Mouse (Mus musculus): ENCODE data around the gene Hrh1. TPM values are rescaled to one million over a fixed set of nuclear protein-coding genes. Genes with fewer than 3 reads are reported as not detected.

The Hrh1 gene
- total RNA-seq (2021) = 1 to 10 TPM; 5.1 to 6.0 TPM
- long read RNA-seq, partial matches to known transcripts = 0 of 7 reads
- long read RNA-seq, other reads (novel, unspliced or antisense) = 3 of 7 reads

- peak in 1 of 2 experiments; percentile 41 for DNase-seq (ENCODE audit: low spot score in 2 of 2)
Measured at GRCm38 (mm10) chr6:114397691-114398217, at the start of gene Hrh1. Hrh1 (plus strand) TSS chr6:114397936.

GRCm38 (mm10) chr6:114354635-114355034, 43.1 kb upstream of the Hrh1 start:
- peak in 1 of 2 experiments; percentile 28 for DNase-seq (ENCODE audit: low spot score in 2 of 2)

DNA sequence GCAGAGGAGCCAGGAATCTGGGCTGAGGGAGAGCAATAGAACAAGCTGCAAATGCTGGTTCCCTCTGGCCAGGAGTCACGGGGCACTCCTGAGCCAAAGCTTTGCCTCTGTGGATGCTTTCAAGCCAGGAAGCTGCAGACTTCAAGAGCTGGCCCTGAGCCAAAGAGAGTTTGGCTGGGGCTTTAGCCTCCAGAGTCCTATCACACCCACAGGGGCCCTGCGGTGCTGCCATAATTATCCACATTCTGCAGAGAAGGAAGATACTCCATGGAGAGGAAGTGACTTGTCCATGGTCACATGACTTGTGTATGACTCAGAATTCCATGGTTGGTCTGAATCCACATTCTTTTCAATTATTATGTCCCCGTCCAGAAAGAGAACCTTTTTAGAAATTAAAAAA, 39.6 kb upstream of the Hrh1 start:
- DNase-seq (ENCODE audit: low spot score in 2 of 2) = no peak

DNA sequence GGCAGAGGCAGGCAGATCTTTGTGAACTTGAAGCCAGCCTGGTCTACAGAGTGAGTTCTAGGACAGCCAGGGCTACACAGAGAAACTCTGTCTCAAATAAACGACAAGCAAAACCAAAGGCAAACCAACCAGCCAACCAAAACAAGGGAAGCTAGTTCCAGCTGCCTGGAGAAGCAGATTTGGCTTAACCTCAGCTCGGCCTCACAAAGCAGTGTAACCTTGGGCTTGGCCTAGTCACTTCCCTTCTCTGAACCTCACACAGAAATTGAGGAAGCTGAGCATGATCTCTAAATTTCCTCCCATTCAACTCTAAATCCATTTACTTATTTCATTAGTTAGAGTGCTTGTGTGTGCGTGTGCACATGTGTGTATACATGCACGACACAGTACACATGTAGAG, 35.4 kb upstream of the Hrh1 start:
- no peak for DNase-seq (ENCODE audit: low spot score in 2 of 2)

DNA sequence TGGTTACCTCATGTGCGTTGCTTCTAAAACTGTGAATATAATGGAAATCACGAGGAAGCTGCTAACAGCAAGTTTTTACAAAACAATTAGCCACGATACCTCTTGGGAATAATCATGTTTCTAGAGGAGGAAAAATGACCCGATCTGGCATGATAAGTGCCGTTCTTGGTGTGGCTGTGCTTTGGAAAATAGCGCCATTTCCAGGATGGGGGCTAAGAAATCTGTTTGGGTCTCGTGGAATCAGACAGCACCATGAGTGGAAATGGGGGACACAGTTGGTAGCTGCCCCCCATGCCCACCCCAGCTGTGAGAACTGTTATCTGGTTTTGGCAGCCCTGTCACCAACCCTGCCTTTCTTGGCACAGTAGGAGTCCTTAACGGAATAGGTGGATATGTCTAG, 34.0 kb upstream of the Hrh1 start:
- no peak for DNase-seq (ENCODE audit: low spot score in 2 of 2)

DNA sequence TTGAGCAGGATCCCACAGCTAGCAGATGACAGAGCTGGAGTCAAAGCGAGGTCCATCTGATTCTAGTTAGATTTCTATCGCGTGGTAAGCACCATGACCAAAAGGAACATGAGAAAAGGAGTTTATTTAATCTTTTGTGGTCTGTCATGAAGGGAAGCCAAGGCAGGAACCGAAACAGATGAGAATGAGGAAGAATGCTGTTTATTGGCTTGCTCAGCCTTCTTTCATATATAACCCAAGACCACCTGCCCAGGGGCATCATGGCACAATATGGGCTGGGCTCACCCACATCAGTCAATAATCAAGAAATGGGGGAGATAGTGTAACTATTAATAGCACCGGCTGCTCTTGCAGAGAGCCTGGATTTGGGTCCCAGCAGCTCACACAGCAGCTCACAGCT, 33.0 kb upstream of the Hrh1 start:
- no peak for DNase-seq (ENCODE audit: low spot score in 2 of 2)

DNA sequence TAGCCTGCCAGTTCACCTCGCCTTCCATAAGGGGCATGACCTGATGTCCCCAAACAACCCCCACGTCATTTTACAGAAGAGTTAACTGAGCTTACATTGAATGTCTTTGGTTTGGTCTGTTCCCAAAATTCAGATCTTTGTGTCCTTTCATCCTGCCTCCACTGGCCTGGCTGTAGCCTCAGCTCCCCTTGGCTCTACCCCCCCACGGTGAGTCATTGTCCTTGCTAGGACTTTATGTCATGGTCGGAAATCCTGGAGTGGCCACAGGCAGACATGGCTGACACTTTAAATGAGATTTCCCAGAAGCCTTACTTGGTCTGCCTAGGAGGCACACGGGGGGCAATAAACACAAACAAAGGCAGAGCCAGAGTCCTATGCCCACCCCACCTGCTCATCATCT, 31.5 kb upstream of the Hrh1 start:
- no peak for DNase-seq (ENCODE audit: low spot score in 2 of 2)

DNA sequence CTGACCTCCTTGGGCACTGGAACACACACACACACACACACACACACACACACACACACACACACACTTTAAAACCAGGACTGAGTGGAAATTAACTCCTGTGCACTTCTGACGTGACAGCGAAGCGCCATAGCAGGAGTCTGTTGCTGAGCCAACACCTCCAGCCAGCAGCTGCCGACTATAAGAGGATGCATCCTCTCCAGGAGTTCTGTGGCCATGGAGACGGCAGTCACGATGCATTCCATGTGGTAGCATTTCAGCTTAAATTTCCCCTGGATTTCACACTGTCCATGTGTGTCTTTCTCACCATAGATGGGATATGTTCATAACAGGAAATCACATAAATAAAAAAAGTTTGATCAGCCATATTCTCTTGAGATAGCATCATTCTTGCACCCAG, 30.1 kb upstream of the Hrh1 start:
- no peak for DNase-seq (ENCODE audit: low spot score in 2 of 2)

- no peak for DNase-seq (ENCODE audit: low spot score in 2 of 2)
Measured at GRCm38 (mm10) chr6:114368196-114368595, 29.5 kb upstream of the Hrh1 start.

GRCm38 (mm10) chr6:114372741-114373140, 25.0 kb upstream of the Hrh1 start:
- DNase-seq (ENCODE audit: low spot score in 2 of 2) = no peak

DNA sequence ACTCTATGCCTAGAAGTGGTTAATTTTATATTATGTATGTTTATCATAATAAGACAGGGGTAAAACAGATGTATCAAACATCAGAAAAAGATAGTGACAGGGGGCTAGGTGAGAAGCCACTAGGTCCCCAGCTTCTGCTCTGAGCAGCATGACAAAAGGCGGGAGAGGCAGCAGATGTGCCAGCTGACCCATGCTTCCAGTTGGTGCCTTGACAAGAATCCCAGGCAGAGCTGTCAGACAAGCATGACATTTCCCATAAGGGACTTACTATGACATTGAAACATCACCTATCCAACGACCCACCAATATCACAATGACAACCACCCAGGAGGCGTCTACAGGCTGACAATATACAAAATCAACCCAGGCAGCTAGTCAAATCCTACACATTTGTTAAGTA, 16.9 kb upstream of the Hrh1 start:
- DNase-seq (ENCODE audit: low spot score in 2 of 2) = no peak

DNA sequence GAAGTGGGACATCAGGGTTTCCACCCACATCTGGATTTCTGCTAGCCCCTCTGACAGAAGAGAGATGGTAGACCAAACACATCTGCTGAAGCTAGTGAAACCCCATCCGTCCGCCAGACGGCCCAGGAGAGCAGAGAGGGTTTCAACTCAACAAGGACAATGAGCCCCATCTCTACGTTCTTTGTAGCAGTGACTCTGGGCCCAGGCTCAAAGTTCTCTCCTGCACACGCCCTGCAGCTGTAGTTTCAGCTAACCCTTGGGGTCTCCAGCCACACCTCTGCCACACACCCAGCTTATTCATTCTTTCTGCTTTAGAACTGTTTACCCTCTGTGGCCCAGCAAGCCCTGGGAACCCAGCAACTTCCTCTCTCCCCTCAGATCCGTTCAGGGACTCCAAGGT, 10.4 kb upstream of the Hrh1 start:
- no peak for DNase-seq (ENCODE audit: low spot score in 2 of 2)

- DNase-seq (ENCODE audit: low spot score in 2 of 2) = no peak
Measured at GRCm38 (mm10) chr6:114387855-114388254, 9.9 kb upstream of the Hrh1 start.

GRCm38 (mm10) chr6:114390129-114390528, 7.6 kb upstream of the Hrh1 start:
- DNase-seq (ENCODE audit: low spot score in 2 of 2) = no peak

DNA sequence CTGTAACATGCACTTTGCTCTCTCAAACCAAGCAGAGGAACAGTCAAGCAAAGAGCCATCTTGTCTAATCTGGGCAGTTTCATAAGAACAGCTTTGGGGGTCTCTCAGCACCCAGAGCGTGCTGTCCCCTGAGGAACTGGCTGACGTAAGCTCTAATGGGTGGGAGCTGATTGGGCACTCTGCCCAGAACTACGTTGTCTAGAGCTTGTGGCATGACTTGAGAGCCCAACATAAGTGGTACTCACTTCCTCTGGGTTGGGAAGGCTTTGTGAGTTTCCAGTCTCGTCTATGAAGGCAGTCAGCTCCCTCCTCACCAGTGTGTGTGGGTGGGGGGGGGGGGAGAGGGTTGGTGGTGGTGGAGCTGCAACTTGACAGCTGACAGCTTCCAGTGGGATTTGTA, 2.8 kb upstream of the Hrh1 start:
- no peak for DNase-seq (ENCODE audit: low spot score in 2 of 2)

- no peak for DNase-seq (ENCODE audit: low spot score in 2 of 2)
Measured at GRCm38 (mm10) chr6:114396605-114397004, 1.1 kb upstream of the Hrh1 start.

- DNase-seq (ENCODE audit: low spot score in 2 of 2) = no peak
Measured at GRCm38 (mm10) chr6:114397280-114397679, 456 bp upstream of the Hrh1 start.

DNA sequence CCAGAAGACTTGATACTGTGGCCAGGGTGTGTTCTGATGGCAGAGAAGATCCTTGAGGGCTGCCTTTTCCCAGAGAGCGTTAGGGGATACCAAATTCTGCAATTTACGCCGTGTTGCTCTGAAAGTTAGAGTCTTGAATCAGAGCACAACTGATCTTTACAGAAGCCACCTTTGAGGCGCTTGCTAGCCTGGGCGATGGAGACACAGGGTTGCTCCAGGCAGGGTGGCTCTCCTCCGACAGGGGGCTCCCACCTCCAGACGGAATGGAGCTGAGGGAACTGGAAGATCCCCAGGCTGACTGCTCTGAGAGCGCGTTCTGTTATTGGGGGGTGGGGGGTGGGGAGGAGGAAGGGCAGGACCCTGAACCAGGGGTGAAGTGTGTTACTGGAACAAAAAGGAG, 890 bp downstream of the Hrh1 start:
- peak in 1 of 2 experiments; percentile 56 for DNase-seq (ENCODE audit: low spot score in 2 of 2)

- no peak for DNase-seq (ENCODE audit: low spot score in 2 of 2)
Measured at GRCm38 (mm10) chr6:114400387-114400786, 2.7 kb downstream of the Hrh1 start.

DNA sequence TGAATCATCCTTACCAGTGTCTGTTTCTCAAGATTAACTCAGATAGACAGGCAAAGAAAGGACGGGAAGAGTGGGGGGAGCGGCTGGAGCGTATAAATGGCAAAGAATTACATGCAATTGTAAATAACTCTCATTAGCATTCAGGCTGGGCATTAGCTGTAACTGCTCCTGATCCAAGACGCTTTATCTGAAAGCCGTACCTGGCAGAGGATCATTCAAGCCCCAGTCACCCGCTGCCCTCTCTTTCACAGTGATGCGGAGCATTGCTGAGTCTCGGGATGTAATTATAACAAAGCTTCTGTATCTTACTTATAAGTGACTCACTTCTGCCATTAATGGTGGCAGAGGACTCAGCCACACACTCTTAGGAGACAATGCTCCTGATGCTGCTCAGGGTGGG, 3.1 kb downstream of the Hrh1 start:
- DNase-seq (ENCODE audit: low spot score in 2 of 2) = no peak

- DNase-seq (ENCODE audit: low spot score in 2 of 2) = no peak
Measured at GRCm38 (mm10) chr6:114402161-114402560, 4.4 kb downstream of the Hrh1 start.

GRCm38 (mm10) chr6:114403632-114404031, 5.9 kb downstream of the Hrh1 start:
- no peak for DNase-seq (ENCODE audit: low spot score in 2 of 2)

DNA sequence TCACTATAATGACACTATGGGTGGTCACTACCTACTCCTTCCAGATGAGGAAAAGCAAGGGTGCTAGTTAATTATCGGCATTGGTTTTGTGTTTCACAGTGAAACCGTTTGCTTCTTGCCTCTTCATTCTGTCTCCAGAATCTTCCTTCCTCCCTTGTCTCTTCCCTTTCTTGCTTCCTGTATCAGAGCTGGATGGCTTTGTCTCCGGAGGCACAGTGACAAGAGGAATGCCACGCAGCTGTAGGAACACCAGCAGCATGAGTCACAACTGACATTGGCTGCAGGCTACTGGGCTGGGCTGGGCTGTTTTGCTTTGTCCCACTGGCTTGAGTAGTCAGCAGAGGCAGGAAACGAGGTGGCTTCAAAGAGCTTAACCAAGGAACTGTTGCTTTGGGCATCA, 6.4 kb downstream of the Hrh1 start:
- DNase-seq (ENCODE audit: low spot score in 2 of 2) = no peak
